Mouse (Mus musculus): Measurements from ENCODE around the gene Pold1.

GRCm38 (mm10) chr7:44586518-44586917 is 37.9 kb upstream of the Pold1 start:
- no peak for TF ChIP-seq CTCF (IDR thresholded peaks at IDR 0.05; ENCODE audit: low read depth, low read length)
- TF ChIP-seq GATA1 (IDR thresholded peaks at IDR 0.05; ENCODE audit: borderline replicate concordance, low read length) = no peak
- TF ChIP-seq POLR2AphosphoS5 (IDR thresholded peaks at IDR 0.05; ENCODE audit: insufficient replicate concordance, low read depth, low read length) = no peak
- no peak for TF ChIP-seq TAL1 (conservative IDR thresholded peaks at IDR 0.05; ENCODE audit: low read depth, low read length)
- TF ChIP-seq GATA2 (IDR thresholded peaks at IDR 0.05; ENCODE audit: borderline replicate concordance, low read depth, low read length) = no peak
